Mouse (Mus musculus) midbrain, embryonic 10.5 days (tissue): ENCODE data around the gene Trappc3. TPM values are rescaled to one million over a fixed set of nuclear protein-coding genes. Genes with fewer than 3 reads are reported as not detected.

Source experiments
- DNase-seq: peaks from one replicate; pipeline ENCODE4 v3.0.0-alpha.2; 2017; ENCODE audit warnings: low spot score
- H3K27ac ChIP-seq: fragments of 300-500 bp; sonication (generic); replicated peaks from 2 replicates; pipeline ENCODE4 v1.5.1; 2016; ENCODE audit warnings: mild to moderate bottlenecking
- H3K27me3 ChIP-seq: fragments of 300-500 bp; sonication (generic); 2 replicates; pipeline ENCODE4 v1.6.1; 2016; ENCODE audit warnings: low read depth, mild to moderate bottlenecking; ENCODE audit not compliant: poor library complexity, severe bottlenecking
- H3K36me3 ChIP-seq: fragments of 300-500 bp; sonication (generic); 2 replicates; pipeline ENCODE4 v1.6.1; 2016; ENCODE audit warnings: mild to moderate bottlenecking, moderate library complexity
- H3K4me1 ChIP-seq: fragments of 300-500 bp; sonication (generic); 2 replicates; pipeline ENCODE4 v1.6.1; 2016
- H3K4me3 ChIP-seq: fragments of 300-500 bp; sonication (generic); 2 replicates; pipeline ENCODE4 v1.5.1; 2016; ENCODE audit warnings: mild to moderate bottlenecking, moderate library complexity
- H3K9me3 ChIP-seq: fragments of 300-500 bp; sonication (generic); replicated peaks from 2 replicates; pipeline ENCODE4 v1.6.1; 2016; ENCODE audit warnings: mild to moderate bottlenecking
- WGBS: fragments of 180-500 bp; shearing (Covaris S2); methylation state at CpG from one replicate; pipeline ENCODE4 v1.1.7; 2016; 5-methylcytosine and 5-hydroxymethylcytosine counted together
- polyA plus RNA-seq: library from polyadenylated mRNA; unstranded; fragments of >200 nt; fragmentation: Nextera tagmentation; extraction: Ambion mirVana; gene quantifications from 2 replicates; pipeline ENCODE4 v1.2.1, GENCODE M21; 2016

Gene Trappc3
- polyA plus RNA-seq, 1 experiment from 2014 or later = 85.2 TPM

DNA sequence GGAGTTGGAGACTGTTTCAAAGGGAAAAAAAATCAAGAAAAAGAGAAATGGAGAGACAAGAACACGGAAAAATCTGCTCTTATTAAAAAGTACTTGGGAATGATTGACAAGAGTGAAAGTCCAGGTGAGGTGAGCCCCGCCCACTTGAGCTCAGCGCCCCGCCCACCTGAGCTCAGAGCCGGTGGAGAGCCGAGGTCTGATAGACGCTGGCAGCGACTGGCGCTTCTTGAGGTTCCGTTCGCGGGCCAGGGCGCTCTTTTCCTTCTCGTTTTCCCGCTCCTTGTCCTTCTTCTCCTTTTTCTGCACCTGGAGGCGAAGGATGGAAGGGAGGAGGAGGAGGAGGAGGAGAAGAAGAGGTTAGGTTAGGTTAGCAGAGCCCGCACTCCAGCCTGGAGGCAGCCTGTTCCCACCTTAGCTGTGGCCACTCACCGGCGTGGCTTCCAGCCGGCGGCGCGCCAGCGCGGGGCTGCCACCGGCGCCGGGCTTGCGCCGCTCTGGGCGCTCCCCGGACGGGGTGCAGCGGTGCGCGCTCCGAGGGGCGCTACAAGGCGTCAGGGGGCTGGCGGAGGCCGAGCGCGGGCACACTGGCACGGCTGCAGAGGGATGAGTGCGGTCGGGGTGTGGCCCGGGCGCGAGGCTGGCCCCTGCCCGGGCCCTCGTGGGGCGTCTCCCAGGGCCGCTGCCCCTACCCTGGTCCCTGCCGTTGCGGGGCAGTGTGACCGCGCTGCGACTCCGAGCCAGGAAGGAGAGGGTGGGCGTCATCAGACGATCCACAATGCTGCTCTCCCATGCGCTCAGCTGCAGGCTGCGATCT, 25.5 kb upstream of the Trappc3 start:
- WGBS = 51% methylated on average over 62 of the region's 63 CpGs
- no peak overlapping the region for H3K4me3 ChIP-seq
- DNase-seq = no peak
- peaks cover 19% of the 10 kb centered on the region for H3K4me1 ChIP-seq
- H3K27ac ChIP-seq = peak overlapping the region; percentile 33; the same call in 1 of the 2 replicates
- H3K36me3 ChIP-seq = peaks cover 100% of the 10 kb centered on the region
- no peaks in the 10 kb centered on the region for H3K9me3 ChIP-seq
- no peaks in the 10 kb centered on the region for H3K27me3 ChIP-seq

DNA sequence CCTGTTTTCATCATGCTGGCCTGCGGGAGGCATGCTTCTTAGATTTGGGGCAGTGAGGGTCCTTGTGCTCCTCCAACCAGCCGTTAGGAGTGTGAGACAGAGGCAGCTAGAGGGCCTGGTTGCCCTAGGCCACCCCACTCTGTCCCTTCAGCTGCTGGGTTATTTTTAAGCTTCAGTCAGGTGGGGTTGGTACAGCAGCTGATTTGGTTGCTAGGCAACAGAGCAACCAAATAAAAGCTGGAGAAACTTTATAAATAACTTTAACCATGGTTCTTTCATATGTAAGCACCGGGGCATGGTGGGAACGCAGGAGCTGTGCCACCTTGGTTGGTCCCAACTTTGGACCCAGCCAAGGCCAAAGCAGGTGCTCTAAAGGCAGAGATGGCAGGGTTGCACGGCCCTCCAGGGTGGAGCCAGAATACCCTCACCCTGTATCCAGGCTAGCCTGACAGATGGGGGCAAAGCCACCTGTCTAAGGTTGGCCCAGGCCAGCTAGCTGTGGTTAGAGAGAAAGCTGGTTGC, 24.3 kb upstream of the Trappc3 start:
- 78% methylated on average over 5 of the region's 5 CpGs for WGBS
- DNase-seq = no peak
- H3K4me1 ChIP-seq = peaks cover 26% of the 10 kb centered on the region
- no peak overlapping the region for H3K27ac ChIP-seq
- no peak overlapping the region; the same call in 1 of the 2 replicates for H3K4me3 ChIP-seq
- peaks cover 100% of the 10 kb centered on the region for H3K36me3 ChIP-seq
- H3K27me3 ChIP-seq = no peaks in the 10 kb centered on the region
- no peaks in the 10 kb centered on the region for H3K9me3 ChIP-seq

DNA sequence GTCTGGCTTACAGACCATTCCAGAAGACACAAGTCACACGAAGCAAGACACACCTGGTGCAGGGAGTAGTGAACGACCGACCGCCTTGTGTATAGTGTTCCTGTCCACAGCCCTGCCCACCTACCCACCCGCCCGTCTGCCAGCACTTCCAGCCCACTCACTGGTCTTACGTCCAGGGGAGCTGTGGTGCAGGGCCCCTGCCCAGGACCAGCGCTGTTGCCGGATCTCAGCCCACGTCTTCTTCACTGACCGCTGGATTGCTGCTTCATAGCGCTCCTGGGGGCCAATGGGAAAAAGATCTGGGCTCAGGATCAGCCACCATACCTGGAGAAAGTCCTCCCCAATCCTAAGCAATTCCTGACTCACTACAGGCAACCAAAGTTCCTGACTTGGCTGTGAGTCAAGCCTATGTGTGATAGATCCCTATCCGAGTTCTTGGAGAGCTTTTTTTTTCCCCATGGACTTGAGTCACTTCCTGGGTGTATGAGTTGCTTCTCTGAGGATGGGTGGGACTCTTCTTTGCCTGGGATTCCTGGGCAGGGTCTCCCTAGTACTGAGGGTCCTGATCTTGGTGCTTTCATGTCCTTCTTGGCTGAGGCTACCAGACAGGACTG, 22.2 kb upstream of the Trappc3 start:
- no peak overlapping the region for H3K4me3 ChIP-seq

DNA sequence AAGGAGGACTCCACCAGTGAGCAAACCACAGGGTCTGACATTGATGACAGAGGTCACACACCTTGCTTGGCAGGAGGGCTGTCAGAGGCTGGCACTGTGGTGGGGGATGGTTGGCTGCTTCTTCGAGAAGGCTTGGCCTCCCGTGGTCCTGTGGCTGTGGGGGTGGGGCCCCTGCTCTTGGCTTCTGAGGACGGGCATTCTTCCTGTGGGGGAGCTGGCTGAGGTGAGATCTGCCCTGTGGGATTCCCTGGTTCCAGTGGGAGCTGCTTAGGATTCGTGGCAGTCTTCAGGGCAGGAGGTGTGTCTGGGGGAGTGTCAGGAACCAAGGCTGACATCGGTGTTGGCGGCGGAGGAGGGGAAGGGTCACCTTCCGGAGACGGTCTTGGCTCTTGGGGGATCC, 20.2 kb upstream of the Trappc3 start:
- Histone ChIP-seq H3K27me3 (no peaks in the 10 kb centered on the region), H3K9me3 (no peaks in the 10 kb centered on the region), H3K4me1 (peaks cover 29% of the 10 kb centered on the region), H3K36me3 (peaks cover 97% of the 10 kb centered on the region), H3K27ac (no peak overlapping the region), H3K4me3 (no peak overlapping the region)
- WGBS = 64% methylated on average over 9 of the region's 9 CpGs
- no peak for DNase-seq

More for the DNA sequence above, 22.2 kb upstream of the Trappc3 start:
- no peaks in the 10 kb centered on the region for H3K27me3 ChIP-seq
- peaks cover 26% of the 10 kb centered on the region for H3K4me1 ChIP-seq
- no peak for DNase-seq
- H3K27ac ChIP-seq = no peak overlapping the region
- peaks cover 97% of the 10 kb centered on the region for H3K36me3 ChIP-seq
- WGBS = 91% methylated on average over 13 of the region's 13 CpGs
- H3K9me3 ChIP-seq = no peaks in the 10 kb centered on the region

DNA sequence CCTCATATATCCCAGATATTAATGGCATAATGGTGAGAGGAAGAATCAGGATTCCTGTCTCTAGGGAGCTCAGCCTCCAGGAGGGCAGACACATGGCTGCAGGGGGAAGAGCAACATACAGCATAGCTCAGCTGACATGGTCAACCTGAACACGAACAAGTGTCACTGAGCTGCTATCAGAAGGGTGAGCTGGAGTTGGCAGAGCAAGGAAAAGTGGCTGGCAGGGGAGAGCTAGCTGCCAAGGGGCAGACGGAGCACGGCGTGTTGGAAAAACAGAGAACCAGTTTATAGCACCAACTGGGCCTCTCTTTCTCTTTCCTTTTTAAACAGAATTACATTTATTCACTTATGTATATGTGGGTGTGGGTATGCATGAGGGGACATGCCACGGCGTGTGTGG, 19.6 kb upstream of the Trappc3 start:
- Histone ChIP-seq H3K36me3 (peaks cover 97% of the 10 kb centered on the region), H3K4me1 (peaks cover 28% of the 10 kb centered on the region), H3K27ac (no peak overlapping the region), H3K4me3 (no peak overlapping the region), H3K27me3 (no peaks in the 10 kb centered on the region), H3K9me3 (no peaks in the 10 kb centered on the region)
- no peak for DNase-seq
- 92% methylated on average over 6 of the region's 6 CpGs for WGBS

DNA sequence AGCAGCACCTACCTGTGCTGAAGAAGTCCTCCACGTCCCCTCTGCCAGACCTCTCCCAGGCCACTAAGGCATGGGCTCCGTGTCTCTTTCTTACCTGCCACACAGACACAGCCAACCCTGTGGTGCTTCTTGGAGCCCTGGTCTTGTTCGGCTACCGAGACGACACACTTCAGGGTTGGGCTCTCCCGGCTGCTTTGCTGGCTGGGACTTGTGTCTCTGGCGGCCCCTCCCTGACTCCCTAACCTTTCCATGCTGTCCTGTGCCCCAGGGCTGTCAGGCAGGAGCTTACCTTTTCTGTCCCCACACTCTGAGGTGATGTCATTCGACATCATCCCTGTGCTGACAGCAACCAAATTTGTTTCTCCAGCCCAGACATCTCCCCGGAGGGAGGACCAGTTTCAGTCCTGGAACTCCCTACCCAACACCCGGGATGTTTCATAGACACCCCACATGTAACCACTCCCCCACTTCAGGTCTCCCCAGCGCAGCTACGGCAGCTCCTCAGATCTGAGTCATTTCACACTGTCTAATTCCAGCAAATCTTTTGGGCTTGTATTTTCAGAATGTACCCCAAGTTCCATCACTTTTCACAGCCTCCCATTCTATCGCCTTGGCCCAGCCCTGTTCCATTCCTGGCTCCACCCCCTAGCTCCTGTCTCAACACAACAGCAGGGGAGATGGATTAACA, 15.8 kb upstream of the Trappc3 start:
- Histone ChIP-seq H3K36me3 (peaks cover 84% of the 10 kb centered on the region), H3K4me3 (no peak overlapping the region), H3K4me1 (peaks cover 54% of the 10 kb centered on the region), H3K27ac (no peak overlapping the region), H3K9me3 (no peaks in the 10 kb centered on the region), H3K27me3 (no peaks in the 10 kb centered on the region)
- no peak for DNase-seq
- WGBS = 84% methylated on average over 13 of the region's 13 CpGs

DNA sequence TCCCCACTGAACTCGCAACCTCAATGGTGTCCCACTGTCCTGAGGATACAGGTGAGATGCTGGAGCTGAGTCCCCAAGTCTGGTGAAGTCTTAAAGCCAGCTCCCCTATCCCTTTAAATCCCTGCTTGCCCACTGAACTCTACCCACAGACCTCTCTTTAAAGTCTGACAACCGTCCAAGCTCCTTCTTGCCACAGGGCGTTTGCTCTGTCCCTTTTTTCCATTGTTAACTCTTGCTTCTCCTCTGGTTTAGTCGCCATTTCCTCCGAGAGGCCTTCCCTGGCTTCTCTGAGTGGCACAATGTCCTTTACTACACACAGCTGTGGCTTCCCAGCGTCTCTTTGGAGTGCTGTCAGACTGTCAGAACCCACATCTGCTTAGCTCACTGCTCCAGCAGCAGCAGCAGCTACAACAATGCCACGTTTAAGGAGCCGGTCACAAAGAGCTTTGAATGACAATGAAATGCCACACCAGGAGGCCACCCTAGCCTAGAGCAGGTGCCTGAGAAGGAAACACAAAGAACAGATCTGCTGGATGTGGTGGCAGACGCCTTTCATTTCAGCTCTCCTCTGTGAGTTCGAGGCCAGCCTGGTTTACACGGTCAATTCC, 13.8 kb upstream of the Trappc3 start:
- Histone ChIP-seq H3K4me1 (peaks cover 67% of the 10 kb centered on the region), H3K27me3 (no peaks in the 10 kb centered on the region), H3K9me3 (no peaks in the 10 kb centered on the region), H3K36me3 (peaks cover 79% of the 10 kb centered on the region), H3K27ac (peak overlapping the region; percentile 83), H3K4me3 (peak overlapping the region; percentile 24; the same call in 1 of the 2 replicates)
- WGBS = 11% methylated on average over 11 of the region's 11 CpGs
- DNase-seq = peak; percentile 71

- WGBS = 59% methylated on average over 4 of the region's 4 CpGs
- peaks cover 59% of the 10 kb centered on the region for H3K36me3 ChIP-seq
- no peaks in the 10 kb centered on the region for H3K27me3 ChIP-seq
- H3K4me3 ChIP-seq = no peak overlapping the region
- peaks cover 87% of the 10 kb centered on the region for H3K4me1 ChIP-seq
- no peak overlapping the region; the same call in 1 of the 2 replicates for H3K27ac ChIP-seq
- DNase-seq = no peak
- no peaks in the 10 kb centered on the region for H3K9me3 ChIP-seq
Measured at GRCm38 (mm10) chr4:126250659-126251058, 11.5 kb upstream of the Trappc3 start.

GRCm38 (mm10) chr4:126251655-126252254, 10.4 kb upstream of the Trappc3 start:
- Histone ChIP-seq H3K4me1 (peaks cover 84% of the 10 kb centered on the region), H3K36me3 (peaks cover 48% of the 10 kb centered on the region), H3K9me3 (no peaks in the 10 kb centered on the region), H3K27me3 (no peaks in the 10 kb centered on the region), H3K4me3 (peak overlapping the region; percentile 17; the same call in 1 of the 2 replicates), H3K27ac (peak overlapping the region; percentile 65)
- no peak for DNase-seq
- 73% methylated on average over 11 of the region's 11 CpGs for WGBS

DNA sequence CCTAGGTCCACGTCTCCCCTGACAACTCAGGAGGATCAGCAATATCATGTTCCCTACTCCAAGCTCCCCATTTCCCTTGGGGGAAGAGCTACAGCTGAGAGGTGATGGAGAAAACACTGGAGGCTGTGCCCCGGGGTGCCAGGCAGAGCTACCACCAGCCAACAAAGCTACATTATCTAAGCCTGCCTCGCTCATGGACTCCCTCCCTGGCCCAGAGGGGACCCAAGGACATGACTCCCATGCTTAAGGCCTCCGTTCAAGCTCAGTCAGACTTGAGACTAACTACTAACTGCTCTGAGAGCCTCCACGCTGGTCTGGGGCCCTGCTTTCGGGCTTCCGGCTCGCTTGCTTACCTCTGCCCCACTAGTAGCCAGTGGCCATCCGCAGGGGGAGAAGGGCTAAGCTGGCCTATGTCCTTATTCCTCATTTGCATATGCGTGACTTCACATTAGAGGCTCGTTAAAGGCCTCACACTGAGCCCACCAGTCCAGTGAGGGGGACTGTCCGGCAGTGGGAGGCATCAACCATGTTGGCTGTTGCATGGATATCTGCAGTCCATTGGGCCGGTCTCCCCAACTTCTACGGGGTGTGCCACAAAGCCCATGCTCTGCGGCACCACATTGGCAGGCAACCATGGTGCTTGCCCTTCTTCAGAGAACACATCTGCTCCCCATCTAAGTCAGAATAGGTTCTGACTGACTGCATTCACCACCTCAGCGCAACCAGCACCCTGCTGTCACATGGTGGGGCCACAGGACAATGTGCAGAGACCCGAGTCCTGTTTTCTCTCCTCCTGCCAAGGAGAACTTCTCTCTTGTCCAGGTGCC, 9.5 kb upstream of the Trappc3 start:
- H3K4me1 ChIP-seq = peaks cover 85% of the 10 kb centered on the region

GRCm38 (mm10) chr4:126253637-126254272, 8.4 kb upstream of the Trappc3 start:
- no peaks in the 10 kb centered on the region for H3K27me3 ChIP-seq
- H3K4me1 ChIP-seq = peaks cover 83% of the 10 kb centered on the region
- peaks cover 33% of the 10 kb centered on the region for H3K36me3 ChIP-seq
- H3K4me3 ChIP-seq = peak overlapping the region; percentile 100
- WGBS = 83% methylated on average over 14 of the region's 14 CpGs
- no peaks in the 10 kb centered on the region for H3K9me3 ChIP-seq
- no peak overlapping the region for H3K27ac ChIP-seq
- no peak for DNase-seq

More for the DNA sequence above, 9.5 kb upstream of the Trappc3 start:
- DNase-seq = no peak
- Histone ChIP-seq H3K9me3 (no peaks in the 10 kb centered on the region), H3K4me3 (peak overlapping the region; percentile 17; the same call in 1 of the 2 replicates), H3K27me3 (no peaks in the 10 kb centered on the region), H3K36me3 (peaks cover 40% of the 10 kb centered on the region), H3K27ac (0 out of 2 replicates have a peak overlapping the region, but pooled peaks have one; percentile 13)
- 80% methylated on average over 17 of the region's 17 CpGs for whole genome bisulfite sequencing
